Mouse (Mus musculus): ENCODE data around the gene Tmem165.

DNA sequence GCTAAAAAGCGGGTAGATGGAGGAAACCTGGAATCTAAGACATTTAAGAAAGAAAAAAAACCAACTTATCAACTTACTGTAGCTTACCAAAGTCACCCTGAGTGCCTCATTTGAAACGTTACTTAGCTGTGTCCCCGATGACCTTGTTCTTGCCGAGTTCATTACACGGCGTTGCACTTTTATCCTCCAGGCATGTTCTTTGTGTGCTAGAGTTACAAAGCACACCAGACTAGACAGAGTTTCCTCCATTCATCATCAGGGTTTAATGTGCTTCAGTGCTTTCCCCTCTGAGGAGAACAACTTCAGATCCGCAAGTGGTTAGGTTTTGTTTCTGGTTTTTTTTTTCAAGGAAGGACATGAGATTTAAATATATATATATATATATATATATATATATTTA, 18.9 kb upstream of the Tmem165 start:
- TF ChIP-seq CTCF (IDR thresholded peaks at IDR 0.05; ENCODE audit: extremely low read depth, insufficient read depth, insufficient read length, insufficient replicate concordance) (no peak), POLR2A (IDR thresholded peaks at IDR 0.05; ENCODE audit: low read depth, low read length) (no peak)
